Mouse (Mus musculus) heart, adult 2 months (tissue): ENCODE measurements around the gene Tph1. TPM values are rescaled to one million over a fixed set of nuclear protein-coding genes. Genes with fewer than 3 reads are reported as not detected.
"Not testable (repeated sequence)": the region's sequence is repeated elsewhere in the genome, so short reads cannot be mapped to it uniquely, and the experiment has no call there.

Experiments used
- DNase-seq, 2 experiments: peaks; one replicate each; pipeline ENCODE4 v3.0.0; 2021
- H3K27ac ChIP-seq: fragments of 200-600 bp; 2 replicates; pipeline ENCODE4 v1.8.1; 2022
- H3K27me3 ChIP-seq: fragments of 200-500 bp; 2 replicates; pipeline ENCODE4 v1.6.1; 2012; ENCODE audit warnings: mild to moderate bottlenecking, low read length, inconsistent platforms, mixed read lengths; ENCODE audit not compliant: control insufficient read depth, insufficient read depth
- H3K36me3 ChIP-seq: fragments of 200-500 bp; 2 replicates; pipeline ENCODE4 v1.6.1; 2012; ENCODE audit warnings: low read length, inconsistent platforms; ENCODE audit not compliant: control insufficient read depth, insufficient read depth
- H3K4me1 ChIP-seq: fragments of 200-500 bp; 2 replicates; pipeline ENCODE4 v1.6.1; 2011; ENCODE audit warnings: low read length; ENCODE audit not compliant: control insufficient read depth, insufficient read depth
- H3K4me3 ChIP-seq: fragments of 200-600 bp; 2 replicates; pipeline ENCODE4 v1.8.1; 2022
- H3K79me2 ChIP-seq: fragments of 200-500 bp; replicated peaks from 2 replicates; pipeline ENCODE4 v1.6.1; 2012; ENCODE audit warnings: mild to moderate bottlenecking, inconsistent platforms, low read length, moderate library complexity, mixed read lengths; ENCODE audit not compliant: control insufficient read depth, insufficient read depth
- H3K9ac ChIP-seq: fragments of 200-500 bp; 2 replicates; pipeline ENCODE4 v1.6.1; 2012; ENCODE audit warnings: low read depth, mild to moderate bottlenecking, control low read depth, inconsistent platforms, low read length, mixed read lengths
- CTCF ChIP-seq: fragments of 200-600 bp; IDR thresholded peaks from 2 replicates; pipeline ENCODE4 v1.8.1; 2022; ENCODE audit warnings: antibody characterized with exemption, mild to moderate bottlenecking, moderate library complexity
- EP300 ChIP-seq: fragments of 200-500 bp; IDR thresholded peaks from 2 replicates; pipeline ENCODE4 v1.6.1; 2011; ENCODE audit warnings: low read depth, low read length, control low read depth; ENCODE audit not compliant: insufficient read depth
- POLR2A ChIP-seq: fragments of 200-500 bp; IDR thresholded peaks from 2 replicates; pipeline ENCODE4 v1.6.1; 2011; ENCODE audit warnings: mild to moderate bottlenecking, low read depth, low read length, control low read depth; ENCODE audit not compliant: insufficient read depth
- WGBS: fragments of 180-500 bp; shearing (Covaris S2); methylation state at CpG from one replicate; pipeline ENCODE4 v1.1.7; 2018; 5-methylcytosine and 5-hydroxymethylcytosine counted together
- intact Hi-C: fragments of 180-260 bp; cut with DNase I; formaldehyde crosslinking; loops from one replicate; pipeline ENCODE4 v1.15.1; 2025
- polyA plus RNA-seq: library from polyadenylated mRNA; depleted of rRNA; stranded (reverse); fragments of >200 nt; gene quantifications from 2 replicates; pipeline ENCODE4 v1.2.3, GENCODE M21; 2012
- total RNA-seq, 2 experiments: library from RNA; stranded (reverse); gene quantifications; 2 replicates each; pipeline ENCODE4 v1.2.3; 2021

Gene Tph1
- total and polyA plus RNA-seq, 3 experiments: 0.23 TPM; not detected in 2

GRCm38 (mm10) chr7:46667256-46667655 lies 5.1 kb downstream of the Tph1 start:
- Histone ChIP-seq H3K4me3 (no peak overlapping the region), H3K27ac (no peak overlapping the region), H3K27me3 (no peaks in the 10 kb centered on the region), H3K9ac (no peak overlapping the region), H3K4me1 (no peaks in the 10 kb centered on the region), H3K79me2 (no peaks in the 10 kb centered on the region), H3K36me3 (no peaks in the 10 kb centered on the region)
- WGBS: 2% methylated on average over 21 of the region's 21 CpGs
- no peak for DNase-seq
- TF ChIP-seq EP300 (no peak), POLR2A (no peak), CTCF (no peak)
- intact Hi-C loops: no loop called here

DNA sequence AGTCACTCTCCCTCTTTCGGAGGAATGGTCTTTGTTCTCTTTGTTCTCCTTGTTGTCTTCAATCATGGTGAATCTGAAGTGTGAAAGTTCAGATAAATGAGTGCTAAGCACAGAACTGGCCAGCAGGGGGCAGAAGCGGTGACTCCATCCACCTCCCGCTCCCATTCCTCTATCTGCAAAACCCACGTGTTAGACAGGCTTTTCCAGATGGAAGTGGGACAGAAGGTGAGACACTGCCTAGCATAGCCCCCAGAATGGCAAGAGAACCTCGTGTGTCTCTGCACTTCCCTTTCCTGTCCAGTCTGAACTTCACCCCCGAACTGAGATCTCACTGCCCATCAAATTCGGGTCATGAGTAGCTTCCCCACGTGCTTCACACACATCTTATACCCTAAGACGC lies 7.1 kb downstream of the Tph1 start:
- intact Hi-C loops: no loop called here
- WGBS: 33% methylated on average over 9 of the region's 9 CpGs
- no peaks in the 10 kb centered on the region for H3K27me3 ChIP-seq
- no peaks in the 10 kb centered on the region for H3K36me3 ChIP-seq
- H3K9ac ChIP-seq: no peak overlapping the region
- DNase-seq: no peak
- no peaks in the 10 kb centered on the region for H3K79me2 ChIP-seq
- H3K4me3 ChIP-seq: no peak overlapping the region
- no peak overlapping the region for H3K27ac ChIP-seq
- no peaks in the 10 kb centered on the region for H3K4me1 ChIP-seq
- TF ChIP-seq EP300 (no peak), POLR2A (no peak), CTCF (peak; percentile 57)

- no peak overlapping the region for H3K27ac ChIP-seq
- H3K27me3 ChIP-seq: no peaks in the 10 kb centered on the region
- TF ChIP-seq EP300: no peak
- TF ChIP-seq CTCF: no peak
- TF ChIP-seq POLR2A: no peak
- H3K4me1 ChIP-seq: no peaks in the 10 kb centered on the region
- intact Hi-C loops: no loop called here
- no peaks in the 10 kb centered on the region for H3K79me2 ChIP-seq
- no peak overlapping the region for H3K9ac ChIP-seq
- no peak overlapping the region for H3K4me3 ChIP-seq
- DNase-seq: no peak
- H3K36me3 ChIP-seq: no peaks in the 10 kb centered on the region
- WGBS: 63% methylated on average over 18 of the region's 18 CpGs
Measured at GRCm38 (mm10) chr7:46661591-46662090, 10.7 kb downstream of the Tph1 start.

DNA sequence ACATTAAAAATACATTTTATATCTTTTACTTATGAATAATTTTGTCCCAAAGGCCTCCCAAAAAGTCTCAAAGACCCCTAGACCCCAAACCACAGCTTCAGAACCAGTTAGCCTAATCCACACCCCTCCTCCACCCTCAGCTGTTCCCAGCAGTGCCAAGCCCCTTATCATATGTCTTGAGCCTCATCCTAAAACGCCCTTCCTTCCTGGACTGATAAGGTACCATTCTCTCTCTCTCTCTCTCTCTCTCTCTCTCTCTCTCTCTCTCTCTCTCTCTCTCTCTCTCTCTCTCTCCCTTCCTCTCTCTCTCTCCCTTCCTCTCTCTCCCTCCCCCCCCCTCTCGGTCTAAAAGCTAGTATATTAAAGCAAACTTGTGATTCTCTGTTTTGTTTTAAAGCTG lies 20.1 kb downstream of the Tph1 start:
- Histone ChIP-seq H3K36me3 (no peaks in the 10 kb centered on the region), H3K9ac (no peak overlapping the region), H3K27me3 (0 out of 2 replicates have a peak, but pooled peaks cover 2% of the 10 kb centered on the region), H3K27ac (no peak overlapping the region), H3K4me3 (no peak overlapping the region), H3K79me2 (no peaks in the 10 kb centered on the region), H3K4me1 (no peaks in the 10 kb centered on the region)
- TF ChIP-seq EP300 (no peak), CTCF (no peak), POLR2A (no peak)
- intact Hi-C loops: no loop called here
- DNase-seq: no peak
- WGBS: 35% methylated on average over 2 of the region's 2 CpGs

- DNase-seq, H3K27me3 ChIP-seq, H3K36me3 ChIP-seq, H3K4me1 ChIP-seq, H3K4me3 ChIP-seq, H3K27ac ChIP-seq, intact Hi-C loops, H3K79me2 ChIP-seq, H3K9ac ChIP-seq: not testable (repeated sequence)
- 41% methylated on average over 5 of the region's 5 CpGs for WGBS
Measured at GRCm38 (mm10) chr7:46650231-46650630, 22.1 kb downstream of the Tph1 start.

GRCm38 (mm10) chr7:46648431-46649140 lies 23.8 kb downstream of the Tph1 start:
- TF ChIP-seq POLR2A (no peak), CTCF (no peak), EP300 (no peak)
- Histone ChIP-seq H3K4me1 (no peaks in the 10 kb centered on the region), H3K27ac (no peak overlapping the region), H3K36me3 (no peaks in the 10 kb centered on the region), H3K79me2 (no peaks in the 10 kb centered on the region), H3K9ac (no peak overlapping the region), H3K27me3 (0 out of 2 replicates have a peak, but pooled peaks cover 2% of the 10 kb centered on the region), H3K4me3 (no peak overlapping the region)
- no peak for DNase-seq
- intact Hi-C loops: no loop called here
- 63% methylated on average over 4 of the region's 4 CpGs for WGBS
